26 mouse cellular contexts compared by ENCODE assay signal in genomic region chrX:140569595-140569994, GRCm38 (mm10).
"Had no signal": no experiment of that assay in that cellular context is flagged by ENCODE, and none has a peak within 500 bp of the region (broad histone marks: within the 10 kb centered on the region; RNA-seq: fewer than 3 reads in every experiment).

No protein-coding gene starts in this region.

- ATAC-seq: hindbrain, embryonic 16.5 days; inflammation-experienced regulatory T-cells, adult 6 months; intestine, embryonic 15.5 days; intestine, postnatal 0 days; liver, embryonic 12.5 days had no signal

- H3K4me1 ChIP-seq: hindbrain, embryonic 10.5 days; hindbrain, embryonic 12.5 days; intestine, embryonic 15.5 days; limb, embryonic 13.5 days; limb, embryonic 15.5 days; liver, embryonic 12.5 days had no signal

- DNase-seq: gastrocnemius, postnatal 14 days; gastrocnemius, postnatal 36 days; heart, adult 2 months; heart, postnatal 14 days; heart, postnatal 4 days; kidney, adult 18-20 months; kidney, adult 8-10 months; kidney, postnatal 10 days; kidney, postnatal 25 days; kidney, postnatal 4 days; left cerebral cortex, postnatal 4 days had no signal

- H3K9ac ChIP-seq: heart, embryonic 13.5 days; heart, embryonic 15.5 days; hindbrain, embryonic 12.5 days; hindbrain, embryonic 14.5 days; intestine, embryonic 15.5 days; limb, embryonic 13.5 days; limb, embryonic 15.5 days; liver, embryonic 12.5 days; liver, embryonic 14.5 days had no signal

- H3K27ac ChIP-seq: heart, embryonic 13.5 days; heart, embryonic 15.5 days; hindbrain, embryonic 10.5 days; hindbrain, embryonic 12.5 days; hindbrain, embryonic 14.5 days; intestine, embryonic 15.5 days; left cerebral cortex, adult 2 months; limb, embryonic 13.5 days; limb, embryonic 15.5 days; liver, embryonic 12.5 days; liver, embryonic 14.5 days had no signal

- H3K9me3 ChIP-seq: heart, embryonic 13.5 days; heart, embryonic 15.5 days; hindbrain, embryonic 10.5 days; hindbrain, embryonic 12.5 days; intestine, embryonic 15.5 days; limb, embryonic 13.5 days; limb, embryonic 15.5 days; liver, embryonic 12.5 days had no signal

- H3K36me3 ChIP-seq: heart, embryonic 15.5 days; hindbrain, embryonic 10.5 days; hindbrain, embryonic 12.5 days; intestine, embryonic 15.5 days; limb, embryonic 13.5 days; limb, embryonic 15.5 days; liver, embryonic 12.5 days had no signal

- H3K4me3 ChIP-seq: heart, adult 2 months; heart, embryonic 13.5 days; heart, embryonic 15.5 days; hindbrain, embryonic 10.5 days; hindbrain, embryonic 12.5 days; intestine, embryonic 15.5 days; left cerebral cortex, adult 2 months; limb, embryonic 13.5 days; limb, embryonic 15.5 days; liver, embryonic 12.5 days had no signal

- H3K4me2 ChIP-seq: heart, embryonic 11.5 days; heart, embryonic 13.5 days; heart, embryonic 15.5 days; hindbrain, embryonic 12.5 days; hindbrain, embryonic 14.5 days; intestine, embryonic 15.5 days; limb, embryonic 13.5 days; limb, embryonic 15.5 days; liver, embryonic 12.5 days had no signal
